Mouse (Mus musculus): Measurements from ENCODE around the gene Gm20388.

GRCm38 (mm10) chr8:121530639-121531038 is 1620.0 kb downstream of the Gm20388 start:
- no peak for TF ChIP-seq POLR2A (IDR thresholded peaks at IDR 0.05; ENCODE audit: insufficient read depth, low read length)
- no peak for TF ChIP-seq CTCF (IDR thresholded peaks at IDR 0.05; ENCODE audit: low read depth, low read length)
- no peak for TF ChIP-seq EP300 (IDR thresholded peaks at IDR 0.05; ENCODE audit: insufficient read depth, low read depth, low read length)

Data from ES-Bruce4 (cell line).